Mouse (Mus musculus) CH12F3 (cell line): Measurements from ENCODE around the gene Tnxb.
"Not testable (repeated sequence)": the region's sequence is repeated elsewhere in the genome, so short reads cannot be mapped to it uniquely, and the experiment has no call there.

Experiments
- in situ Hi-C: fragments of 300-500 bp; cut with MboI; formaldehyde crosslinking; loops from 2 replicates; pipeline ENCODE4 v1.14.3; 2020; ENCODE audit warnings: low sequenced_read_pairs

The Tnxb gene

GRCm38 (mm10) chr17:34729155-34729554 lies 58.8 kb downstream of the Tnxb start:
- in situ Hi-C loops = not testable (repeated sequence)

- in situ Hi-C loops = loop anchor here (5.0 kb wide), 1 partner anchor 82 kb away; no protein-coding TSS in a partner anchor
Measured at GRCm38 (mm10) chr17:34729779-34730553, 59.6 kb downstream of the Tnxb start.

DNA sequence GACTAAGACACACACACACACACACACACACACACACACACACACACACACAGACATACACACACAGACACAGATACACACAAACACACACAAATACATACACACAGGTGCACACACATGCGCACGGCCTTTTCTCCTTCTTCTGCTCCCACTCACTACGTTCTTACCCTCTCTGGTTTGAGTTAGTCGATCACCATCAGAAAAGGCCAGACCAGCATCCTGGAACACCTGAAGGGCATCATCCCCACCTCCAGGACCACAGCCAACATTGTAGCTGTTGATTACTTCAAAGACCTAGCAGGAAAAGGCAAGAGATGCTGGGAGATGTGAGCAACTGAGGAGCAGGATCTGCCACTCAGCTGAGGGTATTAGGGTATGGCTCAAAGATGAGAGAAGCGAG lies 67.1 kb downstream of the Tnxb start:
- in situ Hi-C loops = not testable (repeated sequence)

- in situ Hi-C loops = not testable (repeated sequence)
Measured at GRCm38 (mm10) chr17:34739708-34740107, 69.4 kb downstream of the Tnxb start.

DNA sequence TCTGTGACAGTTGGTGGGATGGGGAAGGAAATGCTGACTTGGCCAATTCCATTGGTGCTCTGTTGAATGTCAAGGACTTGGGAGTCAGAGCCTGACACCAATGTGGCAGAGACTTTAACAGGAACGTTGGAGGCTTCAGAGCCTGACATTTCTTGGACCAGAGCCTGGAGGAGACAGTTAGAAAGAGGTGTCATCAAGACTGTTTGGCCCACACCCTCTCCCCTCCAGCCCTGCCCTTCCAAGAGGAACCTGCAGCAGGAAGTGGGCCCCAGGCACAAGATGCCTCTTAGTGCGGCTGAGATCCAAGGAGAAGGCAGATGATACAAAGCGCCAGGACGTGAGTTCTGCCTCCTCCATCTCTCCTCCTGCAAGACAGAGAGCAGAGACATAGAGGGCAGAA lies 69.9 kb downstream of the Tnxb start:
- in situ Hi-C loops = no loop called here

DNA sequence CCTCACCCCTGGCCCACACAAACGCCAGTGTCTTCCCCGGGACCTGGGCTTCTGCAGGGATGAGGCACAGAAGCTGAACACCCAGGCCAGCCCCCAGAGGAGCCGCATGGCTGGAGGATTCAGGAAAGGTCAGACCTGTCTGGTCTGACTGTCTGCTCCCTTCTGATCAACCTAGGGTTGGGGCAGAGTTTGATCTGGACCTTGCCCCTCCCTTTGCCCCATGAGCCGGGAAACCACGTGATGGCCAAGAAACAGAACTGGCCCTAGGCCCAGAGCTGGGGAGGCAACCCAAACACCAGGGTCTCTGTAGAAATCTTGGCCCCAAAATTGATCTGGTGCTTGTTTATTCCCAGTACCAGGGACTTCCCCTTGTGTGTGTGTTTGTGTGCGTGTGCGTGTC lies 73.4 kb downstream of the Tnxb start, which contains the start of gene C4b:
TSS of gene C4b (minus strand) at position 164 of the 400 bp plus-strand sequence.
- in situ Hi-C loops = no loop called here

GRCm38 (mm10) chr17:34744206-34744605 lies 73.9 kb downstream of the Tnxb start:
- in situ Hi-C loops = no loop called here

DNA sequence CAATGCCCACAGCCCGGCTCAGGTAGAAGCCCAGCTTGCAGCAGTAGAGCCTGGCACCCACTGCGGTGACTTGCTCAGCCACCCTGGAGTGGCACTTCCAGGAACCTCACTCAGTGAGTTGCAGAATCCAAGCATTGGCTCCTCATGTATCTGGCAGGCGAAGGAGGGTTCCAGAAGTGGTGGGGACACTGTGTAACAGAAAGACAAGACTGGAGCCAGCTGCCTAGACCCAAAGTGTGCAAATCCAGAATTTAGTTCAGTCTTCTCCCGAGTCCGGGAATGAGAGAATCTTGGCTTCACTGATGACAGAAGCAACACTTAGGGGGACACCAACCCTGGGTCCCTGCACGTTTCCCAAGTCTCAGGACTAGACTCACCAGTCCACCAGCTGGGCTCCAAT lies 74.3 kb downstream of the Tnxb start:
- in situ Hi-C loops = not testable (repeated sequence)

DNA sequence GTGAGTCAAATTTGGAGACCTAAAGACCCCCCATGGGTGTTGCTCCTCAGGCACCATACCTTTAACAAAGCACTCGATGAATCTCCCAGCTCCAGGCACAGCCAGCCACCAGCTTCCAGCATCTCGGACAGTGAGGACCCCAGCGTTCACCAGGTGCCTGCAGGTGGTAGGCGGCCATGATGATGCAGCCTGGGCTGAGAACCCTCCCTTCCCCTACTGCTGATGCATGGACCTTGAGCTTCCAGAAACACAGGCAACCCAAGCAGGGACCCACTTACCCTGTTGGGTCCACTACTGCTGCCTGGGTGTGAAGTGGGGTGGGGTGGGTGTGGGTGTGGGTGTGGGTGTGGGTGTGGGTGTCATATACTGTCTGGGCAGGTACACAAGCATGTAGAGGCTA lies 74.8 kb downstream of the Tnxb start:
- in situ Hi-C loops = not testable (repeated sequence)

GRCm38 (mm10) chr17:34746531-34746930 lies 76.2 kb downstream of the Tnxb start:
- in situ Hi-C loops = no loop called here

DNA sequence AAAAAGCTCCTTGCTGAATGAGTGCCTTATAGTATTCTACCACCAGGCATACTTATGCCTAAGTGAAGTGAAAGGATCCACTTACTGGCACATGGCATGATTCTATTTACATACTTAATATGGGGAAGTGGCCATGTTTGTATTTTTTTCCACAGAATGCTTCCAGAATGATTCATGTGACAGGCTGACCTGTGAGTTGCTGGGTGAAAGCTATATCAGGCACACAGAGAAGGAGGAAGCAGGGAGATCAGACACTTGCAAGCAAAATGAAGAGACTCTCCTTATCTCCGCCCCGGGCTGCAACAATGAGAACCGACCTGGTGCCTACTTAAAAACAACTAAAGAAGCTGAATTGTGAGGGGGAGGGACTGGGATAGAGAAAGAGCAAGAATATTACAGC lies 91.1 kb downstream of the Tnxb start:
- in situ Hi-C loops = no loop called here
